Mouse (Mus musculus): ENCODE measurements at regions not wholly inside any gene's neighbourhood (a gene's known extent, or its start where the extent isn't known, plus 50 kb on each side); places are given as distances from the start of the nearest gene placed in this dataset.

GRCm38 (mm10) chr13:44329161-44329560, 400.1 kb upstream of the Jarid2 start:
- TF ChIP-seq CTCF (IDR thresholded peaks at IDR 0.05; ENCODE audit: low read depth) (no peak), EP300 (IDR thresholded peaks at IDR 0.05; ENCODE audit: low read depth) (no peak)

All from heart, postnatal 0 days (tissue).